ENCODE assay signal across 8 mouse cellular contexts in genomic region chr4:126278565-126278915, GRCm38 (mm10). TPM values are rescaled to one million over a fixed set of nuclear protein-coding genes. Genes with fewer than 3 reads are reported as not detected.
DNase-seq lines count a peak whose midpoint lies in the region; ATAC-seq lines count a peak whose summit lies in the region.
"Had no signal": no experiment of that assay in that cellular context is flagged by ENCODE, and none has a peak within 500 bp of the region (broad histone marks: within the 10 kb centered on the region; RNA-seq: fewer than 3 reads in every experiment).

No protein-coding gene starts in this region.

- 0 out of 2 replicates have a peak overlapping the region, but pooled peaks have one; percentile 6 for H3K9ac ChIP-seq in kidney, embryonic 16.5 days (replicated peaks; ENCODE audit: low read length)
- H3K9ac ChIP-seq in embryonic facial prominence, embryonic 12.5 days: no peak overlapping the region
- no peak overlapping the region for H3K9ac ChIP-seq in neural tube, embryonic 12.5 days

- H3K27me3 ChIP-seq in heart, embryonic 10.5 days (ENCODE audit: insufficient read depth, poor library complexity, severe bottlenecking): peaks cover 33% of the 10 kb centered on the region
- H3K27me3 ChIP-seq in kidney, embryonic 16.5 days (ENCODE audit: insufficient read depth, low read length): no peaks in the 10 kb centered on the region
- H3K27me3 ChIP-seq in embryonic facial prominence, embryonic 12.5 days: 0 out of 2 replicates have a peak, but pooled peaks cover 3% of the 10 kb centered on the region
- H3K27me3 ChIP-seq in neural tube, embryonic 12.5 days (replicated peaks): no peaks in the 10 kb centered on the region

- peak overlapping the region; percentile 38 for H3K4me3 ChIP-seq in heart, embryonic 10.5 days
- H3K4me3 ChIP-seq in kidney, embryonic 16.5 days (ENCODE audit: low read length): no peak overlapping the region
- H3K4me3 ChIP-seq in embryonic facial prominence, embryonic 12.5 days: no peak overlapping the region
- no peak overlapping the region for H3K4me3 ChIP-seq in neural tube, embryonic 12.5 days

- H3K27ac ChIP-seq in heart, embryonic 10.5 days: no peak overlapping the region
- no peak overlapping the region for H3K27ac ChIP-seq in kidney, embryonic 16.5 days (ENCODE audit: low read length)
- H3K27ac ChIP-seq in embryonic facial prominence, embryonic 12.5 days: peak overlapping the region; percentile 86
- H3K27ac ChIP-seq in neural tube, embryonic 12.5 days: no peak overlapping the region

- no peaks in the 10 kb centered on the region for H3K9me3 ChIP-seq in heart, embryonic 10.5 days
- H3K9me3 ChIP-seq in kidney, embryonic 16.5 days (ENCODE audit: low read length): no peaks in the 10 kb centered on the region
- no peaks in the 10 kb centered on the region for H3K9me3 ChIP-seq in embryonic facial prominence, embryonic 12.5 days
- no peaks in the 10 kb centered on the region for H3K9me3 ChIP-seq in neural tube, embryonic 12.5 days

- DNase-seq in heart, embryonic 10.5 days (ENCODE audit: low spot score): no peak
- DNase-seq in heart, postnatal 10 days: no peak
- no peak for DNase-seq in kidney, postnatal 14 days
- no peak for DNase-seq in retina, postnatal 1 day

- H3K36me3 ChIP-seq in heart, embryonic 10.5 days: peaks cover 24% of the 10 kb centered on the region
- peaks cover 13% of the 10 kb centered on the region; the same call in 1 of the 2 replicates for H3K36me3 ChIP-seq in kidney, embryonic 16.5 days (ENCODE audit: insufficient read depth, low read length)
- peaks cover 24% of the 10 kb centered on the region for H3K36me3 ChIP-seq in embryonic facial prominence, embryonic 12.5 days
- H3K36me3 ChIP-seq in neural tube, embryonic 12.5 days: peaks cover 20% of the 10 kb centered on the region

- ATAC-seq in kidney, embryonic 16.5 days (ENCODE audit: low FRiP score, low TSS enrichment): no peak
- peak; percentile 64; the same call in 1 of the 2 replicates for ATAC-seq in embryonic facial prominence, embryonic 12.5 days (ENCODE audit: insufficient number of reproducible peaks, insufficient read depth, low FRiP score, low TSS enrichment)
- no peak for ATAC-seq in neural tube, embryonic 12.5 days (ENCODE audit: low FRiP score, low read depth)

- H3K4me2 ChIP-seq in kidney, embryonic 16.5 days (replicated peaks; ENCODE audit: low read depth, low read length): no peak overlapping the region
- H3K4me2 ChIP-seq in embryonic facial prominence, embryonic 12.5 days (replicated peaks): peak overlapping the region; percentile 31
- H3K4me2 ChIP-seq in neural tube, embryonic 12.5 days (replicated peaks): peak overlapping the region; percentile 41

- peaks cover 16% of the 10 kb centered on the region for H3K4me1 ChIP-seq in heart, embryonic 10.5 days
- peaks cover 10% of the 10 kb centered on the region for H3K4me1 ChIP-seq in kidney, embryonic 16.5 days (ENCODE audit: insufficient read depth, low read length)
- H3K4me1 ChIP-seq in embryonic facial prominence, embryonic 12.5 days: peaks cover 27% of the 10 kb centered on the region
- H3K4me1 ChIP-seq in neural tube, embryonic 12.5 days: peaks cover 11% of the 10 kb centered on the region

- intact Hi-C loops in heart, postnatal 10 days (cut with DNase I): loop anchor here (1.0 kb wide), 1 partner anchor 32 kb away; no protein-coding TSS in a partner anchor

- 23% methylated on average over 9 of the region's 9 CpGs for WGBS in heart, embryonic 10.5 days
- WGBS in kidney, embryonic 16.5 days: 34% methylated on average over 9 of the region's 9 CpGs
- WGBS in embryonic facial prominence, embryonic 12.5 days: 11% methylated on average over 9 of the region's 9 CpGs
- WGBS in neural tube, embryonic 12.5 days: 27% methylated on average over 9 of the region's 9 CpGs

RNA-seq across cellular contexts. Expression of gene Col8a2, which starts 8.1 kb away (rescaled TPM):
- polyA plus RNA-seq in heart, embryonic 10.5 days (2016; fragmentation: Nextera tagmentation; extraction: Ambion mirVana): 3.3 and 3.7 TPM in 2 replicates
- 1 to 10 TPM; 1.8 to 2.1 TPM for total RNA-seq in heart, postnatal 10 days (2021)
- polyA plus RNA-seq in kidney, embryonic 16.5 days (2015; fragmentation: Nextera tagmentation; extraction: Ambion mirVana): 11.1 and 11.4 TPM in 2 replicates
- 47.6 and 49.8 TPM in 2 replicates for polyA plus RNA-seq in embryonic facial prominence, embryonic 12.5 days (2016; fragmentation: Nextera tagmentation; extraction: Ambion mirVana)
- 12.1 and 13.8 TPM in 2 replicates for polyA plus RNA-seq in neural tube, embryonic 12.5 days (2016; fragmentation: Nextera tagmentation; extraction: Ambion mirVana)
- polyA plus RNA-seq: inflammation-experienced regulatory T-cells, adult 6 months had no signal

RNA-seq across cellular contexts. Expression of gene Trappc3, which starts 16.4 kb away (rescaled TPM):
- 74.9 and 86.4 TPM in 2 replicates for polyA plus RNA-seq in heart, embryonic 10.5 days (2016; fragmentation: Nextera tagmentation; extraction: Ambion mirVana)
- total RNA-seq in heart, postnatal 10 days (2021): 10 to 100 TPM; 50.8 to 54.0 TPM
- 113 and 120 TPM in 2 replicates for polyA plus RNA-seq in kidney, embryonic 16.5 days (2015; fragmentation: Nextera tagmentation; extraction: Ambion mirVana)
- polyA plus RNA-seq in embryonic facial prominence, embryonic 12.5 days (2016; fragmentation: Nextera tagmentation; extraction: Ambion mirVana): 113 and 115 TPM in 2 replicates
- polyA plus RNA-seq in neural tube, embryonic 12.5 days (2016; fragmentation: Nextera tagmentation; extraction: Ambion mirVana): 119 and 127 TPM in 2 replicates

RNA-seq across cellular contexts. Expression of gene Map7d1, which starts 22.4 kb away (rescaled TPM):
- polyA plus RNA-seq in heart, embryonic 10.5 days (2016; fragmentation: Nextera tagmentation; extraction: Ambion mirVana): 49.1 and 74.8 TPM in 2 replicates
- total RNA-seq in heart, postnatal 10 days (2021): 100 to 1,000 TPM; 214 to 239 TPM
- 31.5 and 32.2 TPM in 2 replicates for polyA plus RNA-seq in kidney, embryonic 16.5 days (2015; fragmentation: Nextera tagmentation; extraction: Ambion mirVana)
- 95.8 and 102 TPM in 2 replicates for polyA plus RNA-seq in embryonic facial prominence, embryonic 12.5 days (2016; fragmentation: Nextera tagmentation; extraction: Ambion mirVana)
- 140 and 149 TPM in 2 replicates for polyA plus RNA-seq in neural tube, embryonic 12.5 days (2016; fragmentation: Nextera tagmentation; extraction: Ambion mirVana)

RNA-seq across cellular contexts. Expression of gene Adprhl2, which starts 43.0 kb away (rescaled TPM):
- 53.1 and 68.9 TPM in 2 replicates for polyA plus RNA-seq in heart, embryonic 10.5 days (2016; fragmentation: Nextera tagmentation; extraction: Ambion mirVana)
- 10 to 100 TPM; 17.0 to 18.9 TPM for total RNA-seq in heart, postnatal 10 days (2021)
- polyA plus RNA-seq in kidney, embryonic 16.5 days (2015; fragmentation: Nextera tagmentation; extraction: Ambion mirVana): 85.3 and 91.6 TPM in 2 replicates
- 91.0 and 95.2 TPM in 2 replicates for polyA plus RNA-seq in embryonic facial prominence, embryonic 12.5 days (2016; fragmentation: Nextera tagmentation; extraction: Ambion mirVana)
- 70.3 and 73.6 TPM in 2 replicates for polyA plus RNA-seq in neural tube, embryonic 12.5 days (2016; fragmentation: Nextera tagmentation; extraction: Ambion mirVana)

RNA-seq across cellular contexts. Expression of gene Tekt2, which starts 46.9 kb away (rescaled TPM):
- polyA plus RNA-seq in heart, embryonic 10.5 days (2016; fragmentation: Nextera tagmentation; extraction: Ambion mirVana): 0.47 and 0.62 TPM in 2 replicates
- total RNA-seq in heart, postnatal 10 days (2021): under 1 TPM; 0.69 to 0.74 TPM
- polyA plus RNA-seq in kidney, embryonic 16.5 days (2015; fragmentation: Nextera tagmentation; extraction: Ambion mirVana): 3.9 and 5.5 TPM in 2 replicates
- polyA plus RNA-seq in embryonic facial prominence, embryonic 12.5 days (2016; fragmentation: Nextera tagmentation; extraction: Ambion mirVana): 17.0 and 17.8 TPM in 2 replicates
- polyA plus RNA-seq in neural tube, embryonic 12.5 days (2016; fragmentation: Nextera tagmentation; extraction: Ambion mirVana): 3.3 and 4.0 TPM in 2 replicates
- polyA plus RNA-seq: inflammation-experienced regulatory T-cells, adult 6 months had no signal
